Mouse (Mus musculus) left cerebral cortex, adult 8-10 months (tissue): ENCODE data around the gene Klkb1. TPM values are rescaled to one million over a fixed set of nuclear protein-coding genes. Genes with fewer than 3 reads are reported as not detected.

Experiments
- total RNA-seq, 4 experiments: library from RNA; stranded (reverse); gene quantifications; 2 replicates each; pipeline ENCODE4 v1.2.4; 2022

Gene Klkb1
- total RNA-seq, 4 experiments from 2014 or later = 0.09 TPM; not detected in 3

Other genes starting within 250 kb of the Klkb1 start
- not detected for gene Mtnr1a, start 225.7 kb downstream of the Klkb1 start, total RNA-seq
- not detected for gene F11, start 32.8 kb downstream of the Klkb1 start, total RNA-seq
- under 1 TPM in 1 of 4 experiments, not detected in 3; 0.13 TPM for gene Gm45753, start 13.6 kb upstream of the Klkb1 start, total RNA-seq
- gene Cyp4v3, start 38.4 kb upstream of the Klkb1 start, total RNA-seq = 1 to 10 TPM; 7.4 to 9.7 (median 8.2) TPM
- 10 to 100 TPM; 20.6 to 24.4 (median 22.1) TPM for gene Fam149a, start 87.4 kb upstream of the Klkb1 start, total RNA-seq
- 10 to 100 TPM in 3 of 4 experiments, 1 to 10 TPM in 1; 8.7 to 11.8 (median 10.8) TPM for gene Tlr3, start 116.2 kb upstream of the Klkb1 start, total RNA-seq
- gene Sorbs2, start 212.9 kb upstream of the Klkb1 start, total RNA-seq = 100 to 1,000 TPM; 263 to 309 (median 284) TPM